ENCODE assay signal across 8 mouse cellular contexts in genomic region chr13:105294715-105295114, GRCm38 (mm10). TPM values are rescaled to one million over a fixed set of nuclear protein-coding genes. Genes with fewer than 3 reads are reported as not detected.
DNase-seq lines count a peak whose midpoint lies in the region; ATAC-seq and TF ChIP-seq lines count a peak whose summit lies in the region.

TSS of gene Rnf180 (minus strand) at chr13:105294815.

- peak within 1 kb of the TSS; percentile 32 for H3K4me3 ChIP-seq in embryonic fibroblast, embryonic 13.5 days (ENCODE audit: insufficient read depth, low read length)
- peak within 1 kb of the TSS; percentile 83 for H3K4me3 ChIP-seq in midbrain, embryonic 16.5 days (ENCODE audit: low read depth, low read length)

- no peak for TF ChIP-seq CTCF in embryonic fibroblast, embryonic 13.5 days (IDR thresholded peaks at IDR 0.05; ENCODE audit: borderline replicate concordance, insufficient read depth, low read length)

- WGBS in midbrain, embryonic 16.5 days: 57% methylated on average over 11 of the region's 11 CpGs

- no peak for TF ChIP-seq POLR2A in embryonic fibroblast, embryonic 13.5 days (IDR thresholded peaks at IDR 0.05; ENCODE audit: low read depth, low read length)

- no peaks in the 10 kb centered on the region; the same call in 1 of the 2 replicates for H3K4me1 ChIP-seq in embryonic fibroblast, embryonic 13.5 days (ENCODE audit: control insufficient read depth, insufficient read depth, low read length)
- H3K4me1 ChIP-seq in midbrain, embryonic 16.5 days (ENCODE audit: control insufficient read depth, insufficient read depth, low read length): peaks cover 11% of the 10 kb centered on the region

- no peak within 1 kb of the TSS for H3K27ac ChIP-seq in embryonic fibroblast, embryonic 13.5 days (ENCODE audit: insufficient read depth, low read length)
- H3K27ac ChIP-seq in midbrain, embryonic 16.5 days (ENCODE audit: low read length): peak within 1 kb of the TSS; percentile 86

- ATAC-seq in midbrain, embryonic 16.5 days: no peak

- no peaks in the 10 kb centered on the region for H3K9me3 ChIP-seq in midbrain, embryonic 16.5 days (replicated peaks; ENCODE audit: control insufficient read depth, low read length, poor library complexity, severe bottlenecking)

- H3K27me3 ChIP-seq in midbrain, embryonic 16.5 days (ENCODE audit: control insufficient read depth, insufficient read depth, low read depth, low read length): no peaks in the 10 kb centered on the region

- DNase-seq in layer of hippocampus, adult 8-10 months (ENCODE audit: low spot score in 2 of 2): no peak
- DNase-seq in layer of hippocampus, adult 11-12 months (ENCODE audit: low spot score): no peak
- no peak for DNase-seq in layer of hippocampus, postnatal 10 days (ENCODE audit: low spot score in 2 of 2)
- DNase-seq in ovary, postnatal 36 days (ENCODE audit: low spot score): no peak
- DNase-seq in kidney, postnatal 10 days: no peak
- no peak for DNase-seq in lung, postnatal 25 days (ENCODE audit: low spot score)

- H3K4me2 ChIP-seq in midbrain, embryonic 16.5 days (ENCODE audit: low read length): peak within 1 kb of the TSS; percentile 59

- no peaks in the 10 kb centered on the region for H3K36me3 ChIP-seq in midbrain, embryonic 16.5 days (ENCODE audit: control insufficient read depth, insufficient read depth, low read length)

- H3K9ac ChIP-seq in midbrain, embryonic 16.5 days (ENCODE audit: low read depth, low read length): peak within 1 kb of the TSS; percentile 97

RNA-seq across cellular contexts. Expression of gene Rnf180, which starts in this region (rescaled TPM):
- total RNA-seq in layer of hippocampus, adult 8-10 months (2022): 10 to 100 TPM; 14.7 to 20.2 (median 15.4) TPM
- 0.50 and 1.3 TPM in 2 replicates for polyA plus RNA-seq in embryonic fibroblast, embryonic 13.5 days (2011; ENCODE audit: insufficient read length, low read depth, missing spikeins)
- 10 to 100 TPM; 28.9 to 30.4 TPM for total RNA-seq in layer of hippocampus, postnatal 10 days (2021)
- polyA plus RNA-seq in midbrain, embryonic 16.5 days (2015; fragmentation: Nextera tagmentation; extraction: Ambion mirVana): 38.6 and 46.1 TPM in 2 replicates

Comparison
In these comparisons a context has a peak if more than half of its experiments do, and no peak if none do; other contexts are left out.
1. RNA of gene Rnf180 (polyA plus RNA-seq): 38.6 to 46.1 TPM in midbrain, embryonic 16.5 days; 0.50 to 1.3 TPM in embryonic fibroblast, embryonic 13.5 days; every median in the first group is over 10 times any median in the second.